Mouse (Mus musculus) embryonic fibroblast, embryonic 13.5 days (primary cell): ENCODE results near the gene Rabgap1l.

Experiments
- CTCF ChIP-seq: IDR thresholded peaks from 2 replicates; pipeline ENCODE4 v1.5.1; 2011; ENCODE audit warnings: mild to moderate bottlenecking, control low read depth, low read length, moderate library complexity, borderline replicate concordance; ENCODE audit not compliant: insufficient read depth
- POLR2A ChIP-seq: IDR thresholded peaks from 2 replicates; pipeline ENCODE4 v1.6.1; 2011; ENCODE audit warnings: low read depth, mild to moderate bottlenecking, control low read depth, low read length, moderate library complexity

DNA sequence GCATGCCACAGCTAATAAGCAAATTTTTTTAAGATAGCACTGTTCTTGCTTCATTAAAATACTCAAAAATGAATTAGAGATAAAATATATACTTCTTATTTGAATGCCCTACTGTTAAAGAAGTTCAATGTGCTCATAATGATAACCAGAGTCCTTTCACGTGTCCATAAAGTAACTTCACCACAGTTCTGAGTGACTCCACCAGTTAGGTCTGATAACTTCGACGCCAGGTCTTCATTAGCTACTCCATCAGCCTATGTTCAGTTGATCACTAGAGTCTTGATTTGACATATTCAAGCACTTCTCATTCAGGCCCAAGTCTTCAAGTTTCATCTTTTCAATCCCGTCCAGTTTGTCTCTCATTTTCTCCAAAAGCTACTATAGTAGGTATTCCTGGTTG is 565.8 kb downstream of the Rabgap1l start:
- TF ChIP-seq CTCF (no peak), POLR2A (no peak)
